Mouse (Mus musculus): ENCODE data around the gene Fgfr2.

Gene Fgfr2

DNA sequence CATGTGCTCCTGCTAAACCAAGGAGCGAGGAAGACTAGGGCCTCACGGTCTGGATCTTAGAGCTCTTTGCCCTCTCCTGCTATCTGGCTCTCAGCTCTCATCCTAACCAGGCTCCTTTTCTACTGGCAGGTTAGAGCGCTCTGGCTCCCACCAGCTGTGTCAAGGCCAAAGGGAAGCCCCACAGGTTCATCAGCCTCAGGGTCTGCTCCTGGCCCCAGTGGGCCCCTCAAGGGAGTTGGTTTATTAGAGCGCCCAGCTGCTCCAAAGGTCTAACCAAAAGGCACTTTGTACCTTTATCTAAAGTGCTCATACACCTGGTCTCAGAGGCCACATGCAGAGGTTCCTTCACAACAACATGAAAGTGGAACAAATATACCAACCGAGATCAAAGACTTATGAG is 366.8 kb downstream of the Fgfr2 start:
- DNase-seq (ENCODE audit: low read depth, low spot score): no peak

DNA sequence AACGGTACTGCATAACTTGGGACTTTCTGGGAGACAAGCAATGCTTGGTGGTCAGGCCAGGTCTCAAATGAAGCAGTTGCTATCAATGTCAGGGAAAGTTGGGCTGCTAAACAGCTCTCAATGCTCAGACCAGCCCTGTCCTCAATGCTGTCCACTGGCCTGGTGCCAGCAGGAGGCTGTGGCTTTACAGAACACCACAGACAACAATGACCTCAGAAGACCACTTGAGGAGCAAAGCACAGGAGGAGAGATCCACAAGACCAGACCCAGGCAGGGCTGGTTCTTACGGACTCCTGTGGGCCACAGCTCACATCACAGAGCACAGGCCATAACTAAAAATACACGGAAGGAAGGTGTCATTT is 368.8 kb downstream of the Fgfr2 start:
- DNase-seq (ENCODE audit: low read depth, low spot score): no peak

DNA sequence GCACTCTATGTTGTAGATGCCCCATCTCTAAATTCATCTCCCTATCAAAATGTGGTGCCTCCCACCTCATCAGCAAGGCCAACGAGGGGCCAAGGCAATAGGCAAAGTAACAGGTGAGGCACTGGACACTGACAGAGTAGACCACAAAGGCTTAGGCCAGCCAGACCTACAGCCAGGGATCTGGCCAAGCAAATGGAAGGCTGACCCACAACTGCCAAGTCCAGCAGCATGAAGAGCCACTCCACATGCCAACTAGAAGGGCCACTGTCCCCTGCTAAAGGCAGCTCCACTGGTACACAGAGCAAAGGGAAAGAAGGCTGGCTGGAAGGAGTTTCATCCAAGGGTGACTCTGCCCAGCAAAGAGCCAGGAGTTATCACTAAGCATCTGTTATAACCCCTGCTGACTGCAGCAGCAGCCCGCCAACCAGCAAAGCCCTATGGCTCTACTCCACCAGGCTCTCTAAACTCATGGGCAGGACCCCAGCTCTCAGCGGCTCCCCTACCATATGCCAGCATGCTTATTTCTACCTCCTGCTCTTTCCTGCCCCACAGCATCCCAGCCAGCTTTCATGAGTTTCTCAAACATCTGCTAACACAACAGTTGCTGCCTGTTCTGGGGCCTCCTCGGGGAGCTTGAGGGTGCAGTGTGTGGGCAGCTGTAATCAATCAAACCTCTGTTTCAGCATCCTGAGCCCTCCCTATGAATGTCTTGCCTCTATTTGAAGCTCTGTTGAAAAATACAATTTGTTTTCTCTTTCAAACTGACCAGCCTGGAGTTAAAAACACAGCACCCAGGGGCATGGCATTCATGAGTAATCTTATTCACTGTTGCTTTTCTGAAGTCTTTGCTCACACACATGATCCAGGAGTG is 369.4 kb downstream of the Fgfr2 start:
- DNase-seq (ENCODE audit: low read depth, low spot score): no peak

DNA sequence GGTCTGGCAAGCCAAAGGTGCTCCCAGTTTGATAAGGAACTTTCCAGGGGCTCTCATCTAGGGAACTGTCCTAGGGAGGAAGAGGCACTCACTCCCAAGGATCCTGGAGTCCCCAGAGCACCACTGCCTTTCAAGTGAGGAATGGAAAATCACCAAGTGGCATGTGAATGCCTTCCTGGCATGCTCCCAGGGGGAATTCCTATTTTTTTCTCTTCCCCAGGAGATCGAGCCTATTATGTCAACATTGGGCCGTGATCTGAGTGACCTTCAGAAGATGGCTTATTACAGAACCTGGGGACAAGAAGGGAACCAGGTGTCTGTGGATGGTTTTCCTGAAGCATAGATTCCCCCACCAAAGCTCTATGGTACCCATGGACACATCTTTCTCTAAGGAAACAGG is 371.4 kb downstream of the Fgfr2 start:
- no peak for DNase-seq (ENCODE audit: low read depth, low spot score)

DNA sequence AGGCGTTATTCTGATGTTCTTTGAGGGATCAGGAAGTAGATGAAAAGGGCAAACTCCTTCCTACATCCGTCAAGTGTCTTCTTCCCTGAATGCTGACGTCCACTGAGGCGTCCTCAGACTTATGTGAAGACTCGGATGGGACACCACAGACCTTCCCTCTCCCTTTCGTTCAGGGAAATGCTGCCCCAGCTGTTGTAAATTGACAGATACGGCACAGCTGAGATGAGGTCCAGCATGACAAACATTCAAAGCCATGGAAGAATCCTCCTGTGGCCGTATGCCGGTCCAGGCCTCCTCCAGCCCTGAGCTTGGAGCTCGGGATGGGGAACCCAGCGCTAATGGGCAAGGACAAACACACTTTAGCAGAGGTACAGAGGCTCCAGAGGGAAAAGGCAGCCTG is 373.6 kb downstream of the Fgfr2 start:
- DNase-seq (ENCODE audit: low read depth, low spot score): no peak

DNA sequence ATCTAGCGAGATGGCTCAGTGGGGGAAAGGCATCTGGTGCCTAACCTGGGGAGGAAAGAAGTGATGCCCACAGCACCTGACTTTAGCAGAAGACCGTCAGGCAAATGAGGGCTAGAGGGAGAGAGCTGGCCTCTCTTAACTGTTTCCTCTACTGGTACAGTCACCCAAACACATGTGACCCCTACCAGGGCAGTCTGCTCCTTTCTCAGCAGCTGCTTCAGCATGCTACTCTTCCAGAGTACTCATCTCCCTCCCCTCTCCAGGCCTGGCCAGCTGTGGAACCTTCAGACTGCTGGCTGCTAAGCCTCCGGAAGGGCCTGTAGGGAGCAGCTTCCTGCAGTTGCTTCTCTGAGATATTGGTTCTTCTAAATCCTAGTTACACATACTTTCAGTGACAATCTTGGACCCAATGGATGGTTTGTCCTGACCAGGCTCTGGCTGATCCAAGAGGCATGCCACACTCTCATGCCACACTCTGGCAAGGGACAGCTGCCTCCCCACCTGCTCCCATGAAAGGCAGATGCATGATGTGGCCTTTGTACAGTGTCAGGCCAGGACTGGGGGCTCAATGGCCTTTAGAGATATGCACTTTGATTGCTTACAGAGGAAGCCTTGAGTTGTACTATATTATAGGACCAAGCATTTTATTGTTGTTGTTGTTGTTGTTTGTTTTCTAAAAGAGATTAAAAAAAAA is 374.9 kb downstream of the Fgfr2 start:
- DNase-seq (ENCODE audit: low read depth, low spot score): no peak

DNA sequence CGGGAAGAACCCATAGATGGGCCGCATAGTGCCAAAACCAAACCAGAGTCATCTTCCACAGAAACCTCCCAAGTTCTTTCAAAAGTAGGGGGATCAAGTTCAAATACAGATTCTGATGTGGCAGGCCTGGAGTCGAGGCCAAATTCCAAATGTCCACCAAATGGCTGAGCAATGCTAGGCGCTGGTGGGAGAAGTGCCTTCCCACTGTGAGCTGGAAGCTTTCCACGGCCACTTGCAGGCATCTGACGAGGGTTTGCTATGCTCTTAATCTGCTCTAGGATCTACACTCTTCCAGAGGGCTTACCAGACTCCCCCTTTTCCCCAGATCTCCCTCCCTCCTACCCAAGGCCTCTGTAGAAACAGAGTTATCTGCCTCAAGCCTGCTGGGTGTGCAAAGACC is 376.1 kb downstream of the Fgfr2 start:
- no peak for DNase-seq (ENCODE audit: low read depth, low spot score)

DNA sequence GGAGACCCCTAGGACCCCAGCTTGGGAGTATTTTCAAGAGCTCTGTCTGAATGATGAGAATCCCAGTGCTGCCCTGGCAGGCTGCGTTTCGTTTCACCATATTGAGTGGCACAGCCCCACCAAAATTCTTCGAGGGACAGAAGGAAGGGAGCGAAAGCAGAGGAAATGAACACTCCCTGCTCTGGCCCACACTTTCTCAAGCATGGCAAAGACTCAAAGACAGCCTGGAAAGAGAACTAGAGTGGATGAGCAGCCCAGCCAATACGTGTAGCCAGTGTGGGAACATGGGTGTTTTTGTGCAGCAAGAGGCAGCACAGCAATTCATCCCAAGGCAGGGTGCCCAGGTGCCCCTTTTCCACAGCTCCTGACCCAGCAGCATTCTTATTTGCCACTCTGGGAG is 380.2 kb downstream of the Fgfr2 start:
- no peak for DNase-seq (ENCODE audit: low read depth, low spot score)

DNA sequence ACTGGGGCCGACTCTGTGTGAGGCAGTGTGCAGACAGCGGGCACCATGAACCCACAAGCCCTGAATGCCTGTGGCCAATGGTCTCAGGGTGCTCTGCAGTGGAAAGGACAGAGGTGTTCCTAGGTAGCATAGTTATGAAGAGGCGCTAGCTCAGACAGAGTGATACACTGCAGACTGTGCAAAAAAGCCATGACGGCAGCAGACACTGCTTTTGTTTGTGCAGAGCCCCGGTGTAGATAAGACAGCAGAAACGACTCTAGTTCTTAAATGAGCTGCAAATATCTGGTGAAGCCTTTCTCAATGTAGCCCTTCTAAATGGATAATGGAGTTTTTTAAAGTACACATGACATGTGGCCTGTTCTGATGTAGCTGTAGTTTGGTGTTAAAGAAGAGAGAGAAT is 383.3 kb downstream of the Fgfr2 start:
- DNase-seq (ENCODE audit: low read depth, low spot score): no peak

DNA sequence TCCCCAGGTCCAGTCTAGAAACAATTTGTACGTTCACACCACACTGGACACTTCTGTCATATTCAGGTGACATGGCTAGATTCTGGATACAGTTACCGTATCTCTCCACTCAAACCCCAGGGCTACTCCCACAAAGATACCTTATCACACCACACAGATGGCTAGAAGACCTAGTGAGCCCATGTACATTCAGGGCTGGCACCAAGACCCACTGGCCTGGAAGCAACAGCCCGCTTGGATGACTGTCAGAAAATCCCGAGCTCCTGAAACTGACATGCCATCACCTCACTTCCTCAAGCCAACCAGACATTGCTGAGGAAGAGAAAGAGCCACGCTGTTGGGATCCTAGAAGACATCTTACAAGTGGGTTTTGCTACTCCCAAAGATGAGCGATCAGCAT is 384.3 kb downstream of the Fgfr2 start:
- DNase-seq (ENCODE audit: low read depth, low spot score): no peak

DNA sequence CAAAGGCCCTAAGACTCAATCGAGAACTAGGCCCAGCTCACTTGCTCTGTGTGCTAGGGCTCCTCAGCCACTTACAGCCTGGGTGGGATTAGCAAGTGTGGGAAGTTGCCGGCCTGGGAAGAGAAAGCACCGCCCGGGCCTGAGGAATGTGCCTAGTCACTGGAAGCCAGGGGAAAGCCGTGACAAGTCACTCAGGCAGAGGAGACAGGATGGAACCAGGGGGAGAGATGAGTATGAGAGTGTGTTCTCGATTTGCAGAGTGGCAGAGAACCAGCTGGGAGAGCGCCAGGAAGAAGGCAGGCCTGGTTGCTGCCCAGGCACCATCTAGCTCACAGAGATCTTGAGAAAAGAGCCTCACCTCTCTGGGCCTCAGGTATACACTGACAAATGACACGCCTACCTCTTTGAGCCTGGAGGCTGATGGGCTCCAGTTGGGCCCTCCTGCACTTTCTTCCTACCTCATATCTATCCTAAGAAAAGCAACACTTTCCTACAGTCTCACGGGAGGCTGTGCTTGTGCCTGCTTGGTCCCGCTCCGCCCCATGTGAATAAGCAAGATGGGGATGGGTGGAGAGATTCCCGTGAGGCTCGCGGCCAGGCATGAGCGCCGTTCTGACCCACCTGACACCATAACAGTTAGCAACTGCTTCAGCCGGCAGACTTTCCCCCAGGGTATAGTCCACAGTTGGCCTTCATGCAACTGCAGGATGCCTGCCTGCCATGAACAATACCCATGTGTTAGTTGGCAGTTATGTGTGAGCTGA is 386.9 kb downstream of the Fgfr2 start:
- DNase-seq (ENCODE audit: low read depth, low spot score): peak; percentile 79

DNA sequence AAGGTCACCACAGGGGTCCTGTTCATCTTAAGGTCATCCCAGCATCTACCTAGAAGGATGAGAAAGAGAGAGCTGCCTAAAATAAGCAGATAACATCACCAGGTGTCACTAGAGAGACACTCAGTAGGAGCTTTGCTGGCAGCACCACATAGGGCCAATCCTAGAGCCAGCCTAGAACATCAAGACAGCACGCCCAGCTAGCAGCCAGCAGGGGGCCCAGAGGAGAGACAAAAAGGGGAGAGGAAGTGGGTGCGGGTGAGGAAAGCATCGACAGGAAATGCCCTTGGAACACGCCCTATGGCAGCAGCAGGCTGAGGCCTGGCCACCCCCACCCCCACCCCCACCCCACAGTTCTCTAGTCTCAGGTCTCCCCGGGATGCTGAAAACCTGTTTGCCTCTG is 388.0 kb downstream of the Fgfr2 start:
- peak; percentile 71 for DNase-seq (ENCODE audit: low read depth, low spot score)

DNA sequence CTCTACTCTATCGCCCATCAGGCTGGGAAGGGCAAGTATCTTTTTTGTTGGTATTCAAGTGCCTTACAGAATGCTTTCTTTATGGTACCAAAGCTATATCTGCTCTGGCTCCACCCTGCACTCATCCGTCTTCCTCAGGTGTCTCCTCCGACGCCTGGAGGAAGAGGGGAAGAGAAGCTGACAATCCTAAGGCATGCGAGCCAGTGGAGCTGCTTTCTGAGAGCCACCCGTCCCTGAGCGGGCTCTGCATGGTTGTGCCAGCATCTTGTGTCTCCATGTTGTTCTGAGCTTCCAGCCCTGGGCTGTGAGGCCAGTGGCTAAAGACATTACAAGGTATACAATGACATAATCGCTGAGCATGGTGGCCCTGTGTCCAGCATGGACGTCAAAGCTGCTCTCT is 388.9 kb downstream of the Fgfr2 start:
- no peak for DNase-seq (ENCODE audit: low read depth, low spot score)

DNA sequence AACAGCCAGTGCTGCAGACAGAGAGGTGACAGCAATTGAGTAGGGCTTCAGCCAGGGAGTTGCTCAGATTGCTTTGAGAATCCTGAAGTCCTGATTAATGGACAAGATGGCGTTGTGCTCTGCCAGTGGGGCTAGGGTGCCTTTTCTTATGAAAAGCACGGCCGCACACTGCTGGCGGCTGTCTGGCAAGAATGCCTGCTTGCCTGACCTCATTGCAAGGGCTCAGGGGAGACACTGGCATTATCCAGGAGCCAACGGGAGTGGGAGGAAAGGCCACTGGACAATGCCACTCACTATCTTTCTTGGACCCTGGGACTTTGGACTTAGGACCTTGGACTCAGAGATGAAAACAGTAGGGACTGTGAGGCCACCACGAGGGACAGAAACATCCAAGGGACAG is 389.6 kb downstream of the Fgfr2 start:
- no peak for DNase-seq (ENCODE audit: low read depth, low spot score)

DNA sequence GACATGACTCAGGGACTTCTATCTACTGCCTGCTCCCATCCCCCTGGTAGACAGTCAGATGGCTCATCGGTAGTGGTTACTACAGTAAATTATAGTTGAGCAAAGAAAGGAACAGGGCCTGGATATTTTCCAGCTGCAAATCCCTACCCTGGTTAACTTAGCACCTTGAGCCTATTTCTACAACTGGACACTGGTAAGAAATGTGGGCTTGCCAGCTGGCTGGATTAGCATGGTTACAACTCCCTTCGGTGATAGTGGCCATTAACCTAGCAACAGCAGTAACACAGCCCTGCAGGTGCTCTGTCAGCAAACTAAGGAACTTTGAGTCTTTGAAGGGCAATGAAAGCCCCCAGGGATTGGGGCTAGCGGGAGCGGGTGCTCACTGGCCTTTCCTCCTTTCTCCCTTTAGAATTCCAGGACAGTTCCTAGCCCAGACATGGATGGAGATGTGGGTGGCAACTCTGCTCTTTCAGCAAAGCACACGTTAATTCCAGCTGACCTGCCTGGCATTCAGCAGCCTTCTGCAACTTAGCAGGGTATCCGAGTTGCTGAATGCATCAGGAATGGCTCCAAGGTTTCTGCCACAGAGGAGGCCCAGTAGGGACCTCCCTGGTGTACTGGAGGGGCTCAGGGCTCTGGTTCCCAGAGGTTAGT is 390.9 kb downstream of the Fgfr2 start:
- no peak for DNase-seq (ENCODE audit: low read depth, low spot score)

DNA sequence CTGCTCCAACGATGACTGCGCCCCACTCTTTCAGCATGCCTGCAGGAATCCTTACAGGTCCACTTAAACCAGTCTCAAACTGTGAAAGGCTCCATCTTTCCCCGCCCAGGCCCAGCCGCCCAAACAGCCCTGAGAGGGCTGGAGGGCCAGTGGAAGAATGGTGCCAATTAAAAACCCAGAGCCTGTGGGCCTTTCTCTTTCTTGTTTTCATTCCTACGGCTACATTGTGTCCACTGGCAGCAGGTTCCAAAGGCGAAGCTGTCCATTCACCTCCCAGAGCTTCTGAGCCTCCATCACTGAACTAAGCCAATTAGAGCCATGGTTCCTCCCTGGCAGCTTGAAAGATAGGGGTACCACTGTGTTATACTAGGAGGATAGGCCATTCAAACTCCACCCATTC is 391.6 kb downstream of the Fgfr2 start:
- DNase-seq (ENCODE audit: low read depth, low spot score): no peak

DNA sequence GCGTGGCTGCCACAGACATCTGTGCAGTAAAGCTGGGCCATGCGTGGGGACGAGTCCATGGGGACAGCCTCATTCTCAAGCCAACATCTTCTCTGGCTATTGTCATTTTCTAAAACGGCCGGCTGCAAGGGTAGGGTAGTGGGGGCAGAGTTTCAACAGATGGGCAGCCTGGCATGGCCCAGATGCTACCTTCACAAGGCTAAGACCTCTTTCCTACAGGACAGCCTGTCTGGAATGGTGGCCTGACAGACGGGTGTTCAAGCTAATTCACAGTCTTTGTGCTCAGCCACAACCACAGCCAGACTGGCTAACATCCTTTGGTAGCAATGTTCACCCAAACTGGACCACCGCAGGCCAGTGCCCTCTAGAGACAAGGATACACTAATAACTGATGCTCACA is 392.6 kb downstream of the Fgfr2 start:
- DNase-seq (ENCODE audit: low read depth, low spot score): no peak

DNA sequence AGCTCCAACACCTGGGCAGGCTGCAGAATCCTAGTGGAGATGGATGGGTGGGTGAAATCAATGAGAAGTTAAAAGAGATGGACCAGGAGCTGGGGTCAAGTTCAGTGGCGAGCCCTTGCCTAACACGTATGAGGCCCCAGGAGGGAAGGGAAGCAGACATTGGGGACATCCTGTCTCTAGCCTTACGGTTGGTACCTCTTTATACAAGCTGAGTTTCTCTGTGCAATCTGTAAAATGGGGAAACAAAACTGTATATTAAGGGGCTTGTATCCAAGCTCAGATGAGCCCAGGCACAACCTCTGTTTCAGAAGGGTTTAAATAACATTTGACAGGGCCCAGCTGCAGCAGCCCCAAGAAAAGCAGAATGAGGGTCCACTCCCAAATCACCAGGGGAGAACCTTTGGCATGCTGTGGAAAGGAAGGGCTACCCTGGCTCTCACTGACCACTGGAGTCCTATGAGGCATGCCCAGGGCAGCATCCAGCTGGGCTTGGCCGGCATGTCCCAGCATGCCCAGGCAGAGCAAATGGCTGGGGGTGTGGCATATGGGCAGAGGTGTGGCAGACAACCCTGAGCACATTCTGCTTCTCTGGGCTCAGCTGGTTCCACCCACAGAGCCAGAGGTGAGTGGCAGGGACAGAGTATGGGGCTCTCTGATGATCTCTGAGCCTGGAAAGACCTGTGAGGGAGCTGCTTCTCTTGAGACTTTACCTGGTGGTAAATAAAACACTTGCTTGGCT is 393.9 kb downstream of the Fgfr2 start:
- DNase-seq (ENCODE audit: low read depth, low spot score): no peak

DNA sequence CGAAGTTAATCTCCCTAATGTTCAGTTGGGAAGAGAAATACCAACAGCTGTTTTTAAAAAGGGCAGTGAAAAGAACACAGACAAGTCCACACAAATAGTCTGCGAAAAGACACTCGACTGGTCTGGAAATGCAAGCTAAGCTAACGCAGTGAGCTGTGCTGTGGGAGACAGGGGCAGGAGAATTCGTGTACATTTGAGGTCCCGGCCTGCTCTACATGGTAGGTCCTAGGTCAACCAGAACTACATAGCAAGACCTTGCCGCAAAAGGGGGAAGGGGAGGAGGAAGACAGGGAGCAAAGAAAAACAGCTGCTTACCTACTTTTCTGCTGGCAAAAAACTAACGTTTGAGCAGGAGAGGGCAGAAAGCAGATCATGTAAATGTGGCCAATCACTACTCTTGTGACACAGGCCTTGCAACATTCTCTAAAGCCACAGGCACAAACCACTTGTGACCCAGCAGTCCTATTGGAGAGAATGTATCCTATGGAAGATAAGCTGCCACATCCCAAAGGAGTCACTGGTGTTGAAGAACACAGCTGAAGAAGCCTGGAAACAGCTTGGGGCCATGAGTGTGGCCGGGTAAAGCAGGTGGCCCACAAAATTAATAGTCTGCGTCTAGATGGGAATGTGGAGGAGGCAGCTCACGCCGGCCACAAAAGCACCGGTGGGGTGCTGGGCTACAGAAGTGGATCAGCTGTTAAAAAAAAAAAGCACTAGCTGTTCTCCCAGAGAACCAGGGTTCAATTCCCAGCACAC is 396.9 kb downstream of the Fgfr2 start:
- DNase-seq (ENCODE audit: low read depth, low spot score): no peak

DNA sequence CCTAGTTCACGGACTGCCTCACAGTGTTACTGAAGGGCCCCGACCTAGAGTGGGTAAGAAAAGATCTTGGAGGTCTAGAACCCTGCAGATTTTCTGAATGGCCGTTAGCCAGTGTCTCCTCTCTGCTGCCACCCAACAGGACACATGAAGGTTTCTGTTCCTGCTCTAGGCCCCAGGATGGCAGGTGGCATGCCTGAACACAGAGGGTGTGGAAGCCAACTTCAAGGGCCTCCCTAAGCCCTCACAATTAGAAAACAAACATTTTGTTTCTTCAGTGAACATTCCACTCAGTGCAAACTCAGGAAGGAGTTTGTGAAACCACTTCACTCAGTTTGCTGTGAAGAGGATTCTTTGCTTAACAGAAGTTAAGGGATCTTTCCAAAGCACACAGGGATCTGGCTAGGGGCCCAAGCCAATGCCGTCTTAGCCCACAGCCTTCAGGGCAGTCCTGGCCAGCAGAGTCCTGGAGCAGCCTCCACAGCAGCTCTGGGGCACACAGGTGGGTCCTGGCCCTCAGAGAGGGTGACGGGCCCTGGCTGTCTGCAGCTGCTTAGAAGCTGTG is 398.6 kb downstream of the Fgfr2 start:
- DNase-seq (ENCODE audit: low read depth, low spot score): no peak
